Mouse (Mus musculus): Measurements from ENCODE around the gene 3110018I06Rik. TPM values are rescaled to one million over a fixed set of nuclear protein-coding genes. Genes with fewer than 3 reads are reported as not detected.

3110018I06Rik gene
- polyA plus RNA-seq (2015; fragmentation: Nextera tagmentation; extraction: Ambion mirVana) = not detected in 2 replicates

GRCm38 (mm10) chr12:107488371-107488770, at the start of gene 3110018I06Rik:
Gene 3110018I06Rik, plus strand, starts transcription at chr12:107488632.
- no peaks in the 10 kb centered on the region for H3K9me3 ChIP-seq (ENCODE audit: control insufficient read depth)
- no peak within 1 kb of the TSS for H3K4me3 ChIP-seq (ENCODE audit: low read depth, low read length)
- WGBS = 87% methylated on average over 6 of the region's 6 CpGs
- H3K27me3 ChIP-seq (replicated peaks; ENCODE audit: control insufficient read depth, insufficient read depth, low read length) = no peaks in the 10 kb centered on the region
- H3K4me1 ChIP-seq (replicated peaks; ENCODE audit: control insufficient read depth, insufficient read depth, low read length) = no peaks in the 10 kb centered on the region
- TF ChIP-seq CTCF (IDR thresholded peaks at IDR 0.05; ENCODE audit: low read depth) = no peak
- H3K27ac ChIP-seq (ENCODE audit: low read depth, low read length) = no peak within 1 kb of the TSS
- ATAC-seq = no peak
- H3K4me2 ChIP-seq (replicated peaks; ENCODE audit: low read depth) = no peak within 1 kb of the TSS
- no peak within 1 kb of the TSS for H3K9ac ChIP-seq (ENCODE audit: low read depth, low read length)
- H3K36me3 ChIP-seq (ENCODE audit: control insufficient read depth, insufficient read depth) = no peaks in the 10 kb centered on the region

DNA sequence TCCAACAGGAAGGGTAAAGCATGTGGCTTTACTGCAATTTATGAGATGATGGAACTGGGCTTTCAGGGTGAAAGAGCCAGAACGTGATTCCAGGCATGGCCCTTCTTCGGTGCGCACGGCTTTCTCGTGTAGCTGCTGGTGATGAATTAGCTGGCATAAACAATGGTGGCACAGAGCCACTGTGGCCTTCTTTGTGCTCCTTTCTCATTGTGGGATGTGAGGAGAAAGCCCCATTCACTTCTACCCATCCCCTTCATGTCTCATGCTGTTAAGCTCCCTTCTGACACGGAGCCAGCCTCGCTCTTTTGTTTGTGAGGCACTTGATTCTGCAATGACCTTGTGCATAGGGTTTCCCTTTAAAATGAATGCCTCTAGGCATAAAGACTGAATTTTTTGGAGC, 43.8 kb upstream of the 3110018I06Rik start:
- Histone ChIP-seq H3K9ac (ENCODE audit: low read depth, low read length) (no peak overlapping the region), H3K27me3 (replicated peaks; ENCODE audit: control insufficient read depth, insufficient read depth, low read length) (no peaks in the 10 kb centered on the region), H3K4me1 (replicated peaks; ENCODE audit: control insufficient read depth, insufficient read depth, low read length) (no peaks in the 10 kb centered on the region), H3K9me3 (ENCODE audit: control insufficient read depth) (no peaks in the 10 kb centered on the region), H3K4me2 (replicated peaks; ENCODE audit: low read depth) (no peak overlapping the region), H3K4me3 (ENCODE audit: low read depth, low read length) (no peak overlapping the region), H3K36me3 (ENCODE audit: control insufficient read depth, insufficient read depth) (no peaks in the 10 kb centered on the region), H3K27ac (ENCODE audit: low read depth, low read length) (no peak overlapping the region)
- WGBS = 86% methylated on average over 7 of the region's 7 CpGs
- ATAC-seq = no peak
- no peak for TF ChIP-seq CTCF (IDR thresholded peaks at IDR 0.05; ENCODE audit: low read depth)

DNA sequence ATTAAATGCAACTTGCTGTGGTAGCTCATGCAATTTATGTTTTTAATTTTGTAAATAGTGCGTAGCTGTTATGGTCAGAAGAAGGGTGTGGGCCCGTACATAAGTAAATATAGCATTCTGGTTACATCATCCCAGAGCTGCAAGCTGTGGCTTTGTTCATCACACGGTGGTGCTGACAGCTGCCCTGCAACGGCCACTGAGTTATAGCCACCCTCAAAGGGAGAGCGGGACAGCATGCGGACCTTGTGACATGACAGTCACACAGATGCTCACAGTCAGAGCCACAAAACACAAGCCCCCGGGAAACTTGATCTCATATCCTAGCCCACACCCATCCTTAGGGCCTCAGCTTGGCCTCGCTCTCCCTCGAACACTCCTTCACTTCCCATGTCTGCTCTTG, 30.6 kb upstream of the 3110018I06Rik start:
- no peak overlapping the region for H3K4me3 ChIP-seq (ENCODE audit: low read depth, low read length)
- 73% methylated on average over 9 of the region's 9 CpGs for WGBS
- no peaks in the 10 kb centered on the region for H3K27me3 ChIP-seq (replicated peaks; ENCODE audit: control insufficient read depth, insufficient read depth, low read length)
- H3K9ac ChIP-seq (ENCODE audit: low read depth, low read length) = no peak overlapping the region
- no peak for ATAC-seq
- no peak for TF ChIP-seq CTCF (IDR thresholded peaks at IDR 0.05; ENCODE audit: low read depth)
- H3K4me1 ChIP-seq (replicated peaks; ENCODE audit: control insufficient read depth, insufficient read depth, low read length) = no peaks in the 10 kb centered on the region
- H3K4me2 ChIP-seq (replicated peaks; ENCODE audit: low read depth) = no peak overlapping the region
- H3K9me3 ChIP-seq (ENCODE audit: control insufficient read depth) = no peaks in the 10 kb centered on the region
- H3K36me3 ChIP-seq (ENCODE audit: control insufficient read depth, insufficient read depth) = no peaks in the 10 kb centered on the region
- no peak overlapping the region for H3K27ac ChIP-seq (ENCODE audit: low read depth, low read length)

- Histone ChIP-seq H3K36me3 (ENCODE audit: control insufficient read depth, insufficient read depth) (no peaks in the 10 kb centered on the region), H3K27ac (ENCODE audit: low read depth, low read length) (no peak overlapping the region), H3K27me3 (replicated peaks; ENCODE audit: control insufficient read depth, insufficient read depth, low read length) (no peaks in the 10 kb centered on the region), H3K9ac (ENCODE audit: low read depth, low read length) (no peak overlapping the region), H3K4me1 (replicated peaks; ENCODE audit: control insufficient read depth, insufficient read depth, low read length) (no peaks in the 10 kb centered on the region), H3K4me2 (replicated peaks; ENCODE audit: low read depth) (no peak overlapping the region), H3K9me3 (ENCODE audit: control insufficient read depth) (no peaks in the 10 kb centered on the region), H3K4me3 (ENCODE audit: low read depth, low read length) (no peak overlapping the region)
- ATAC-seq = no peak
- 11% methylated on average over 5 of the region's 5 CpGs for WGBS
- TF ChIP-seq CTCF (IDR thresholded peaks at IDR 0.05; ENCODE audit: low read depth) = no peak
Measured at GRCm38 (mm10) chr12:107464731-107465130, 23.7 kb upstream of the 3110018I06Rik start.

- no peak overlapping the region for H3K27ac ChIP-seq (ENCODE audit: low read depth, low read length)
- 64% methylated on average over 12 of the region's 12 CpGs for WGBS
- no peak for TF ChIP-seq CTCF (IDR thresholded peaks at IDR 0.05; ENCODE audit: low read depth)
- no peak overlapping the region for H3K4me2 ChIP-seq (replicated peaks; ENCODE audit: low read depth)
- H3K9me3 ChIP-seq (ENCODE audit: control insufficient read depth) = no peaks in the 10 kb centered on the region
- H3K9ac ChIP-seq (ENCODE audit: low read depth, low read length) = no peak overlapping the region
- ATAC-seq = no peak
- no peaks in the 10 kb centered on the region for H3K27me3 ChIP-seq (replicated peaks; ENCODE audit: control insufficient read depth, insufficient read depth, low read length)
- H3K4me1 ChIP-seq (replicated peaks; ENCODE audit: control insufficient read depth, insufficient read depth, low read length) = no peaks in the 10 kb centered on the region
- H3K4me3 ChIP-seq (ENCODE audit: low read depth, low read length) = no peak overlapping the region
- no peaks in the 10 kb centered on the region for H3K36me3 ChIP-seq (ENCODE audit: control insufficient read depth, insufficient read depth)
Measured at GRCm38 (mm10) chr12:107476441-107477291, 11.8 kb upstream of the 3110018I06Rik start.

DNA sequence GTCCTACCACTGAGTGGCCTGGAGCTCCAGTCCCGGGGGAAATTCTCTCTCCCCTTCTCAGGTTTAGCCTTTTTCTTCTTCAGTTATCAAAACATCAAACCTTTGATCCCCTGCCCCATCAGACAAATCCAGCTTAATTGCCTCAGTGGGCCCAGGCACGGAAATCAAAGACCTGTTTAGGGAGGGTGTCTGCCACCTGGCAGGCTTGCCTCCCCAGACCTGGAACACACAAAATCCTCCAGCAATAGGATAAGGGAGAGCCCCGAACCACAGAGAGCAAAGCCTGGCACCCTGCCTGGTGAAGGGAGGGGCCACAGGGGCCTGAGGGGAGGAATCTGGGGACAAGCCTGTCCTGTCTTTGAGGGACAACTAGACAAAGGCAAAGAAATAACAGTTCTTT, 9.1 kb upstream of the 3110018I06Rik start:
- 20% methylated on average over 3 of the region's 3 CpGs for WGBS

More for the DNA sequence above, 9.1 kb upstream of the 3110018I06Rik start:
- TF ChIP-seq CTCF (IDR thresholded peaks at IDR 0.05; ENCODE audit: low read depth) = no peak
- no peaks in the 10 kb centered on the region for H3K27me3 ChIP-seq (replicated peaks; ENCODE audit: control insufficient read depth, insufficient read depth, low read length)
- no peaks in the 10 kb centered on the region for H3K9me3 ChIP-seq (ENCODE audit: control insufficient read depth)
- no peak overlapping the region for H3K4me3 ChIP-seq (ENCODE audit: low read depth, low read length)
- ATAC-seq = no peak
- H3K9ac ChIP-seq (ENCODE audit: low read depth, low read length) = no peak overlapping the region
- H3K27ac ChIP-seq (ENCODE audit: low read depth, low read length) = no peak overlapping the region
- no peak overlapping the region for H3K4me2 ChIP-seq (replicated peaks; ENCODE audit: low read depth)
- no peaks in the 10 kb centered on the region for H3K36me3 ChIP-seq (ENCODE audit: control insufficient read depth, insufficient read depth)
- no peaks in the 10 kb centered on the region for H3K4me1 ChIP-seq (replicated peaks; ENCODE audit: control insufficient read depth, insufficient read depth, low read length)
